Mouse (Mus musculus): Measurements from ENCODE around the gene Duoxa2. TPM values are rescaled to one million over a fixed set of nuclear protein-coding genes. Genes with fewer than 3 reads are reported as not detected.
A peak's percentile ranks its signal among the peaks of the same experiment; 100 is the strongest.

Gene Duoxa2
- total RNA-seq (2014; rRNA removed): 0.37 and 0.93 TPM in 2 replicates
- polyA plus RNA-seq (2015; fragmentation: Nextera tagmentation; extraction: Ambion mirVana): 0.38 and 0.73 TPM in 2 replicates

- no peak for TF ChIP-seq CTCF (IDR thresholded peaks at IDR 0.05; ENCODE audit: low read depth)
- no peak within 1 kb of the TSS for H3K27ac ChIP-seq
- H3K4me2 ChIP-seq (ENCODE audit: low read depth, low read length): peak within 1 kb of the TSS; percentile 50
- ATAC-seq (no peak), DNase-seq (ENCODE audit: low spot score) (peak; percentile 7)
- under 1% methylated on average over 43 of the region's 43 CpGs for WGBS
- peaks cover 39% of the 10 kb centered on the region for H3K27me3 ChIP-seq (ENCODE audit: insufficient read depth, low read length)
- peaks cover 29% of the 10 kb centered on the region for H3K4me1 ChIP-seq (ENCODE audit: insufficient read depth, low read length)
- no peaks in the 10 kb centered on the region for H3K9me3 ChIP-seq (ENCODE audit: low read length)
- peak within 1 kb of the TSS; percentile 25 for H3K4me3 ChIP-seq (ENCODE audit: low read length)
- no peak within 1 kb of the TSS for H3K9ac ChIP-seq (replicated peaks; ENCODE audit: low read length)
- no peaks in the 10 kb centered on the region for H3K36me3 ChIP-seq (ENCODE audit: insufficient read depth, low read length)
These were observed at the start of gene Duoxa2 for GRCm38 (mm10) chr2:122298596-122299490. Gene Duoxa2, plus strand, starts transcription at chr2:122298900.

GRCm38 (mm10) chr2:122255997-122256396, 42.7 kb upstream of the Duoxa2 start:
- no peak overlapping the region for H3K4me2 ChIP-seq (ENCODE audit: low read depth, low read length)
- ATAC-seq: no peak
- no peak overlapping the region for H3K27ac ChIP-seq
- H3K36me3 ChIP-seq (ENCODE audit: insufficient read depth, low read length): no peaks in the 10 kb centered on the region
- DNase-seq (ENCODE audit: low spot score): no peak
- 96% methylated on average over 5 of the region's 5 CpGs for WGBS
- H3K9ac ChIP-seq (replicated peaks; ENCODE audit: low read length): no peak overlapping the region
- no peaks in the 10 kb centered on the region for H3K27me3 ChIP-seq (ENCODE audit: insufficient read depth, low read length)
- no peaks in the 10 kb centered on the region for H3K4me1 ChIP-seq (ENCODE audit: insufficient read depth, low read length)
- H3K9me3 ChIP-seq (ENCODE audit: low read length): no peaks in the 10 kb centered on the region
- H3K4me3 ChIP-seq (ENCODE audit: low read length): no peak overlapping the region
- TF ChIP-seq CTCF (IDR thresholded peaks at IDR 0.05; ENCODE audit: low read depth): no peak

- DNase-seq (ENCODE audit: low spot score) (no peak), ATAC-seq (no peak)
- H3K27ac ChIP-seq: no peak overlapping the region
- no peak overlapping the region for H3K4me2 ChIP-seq (ENCODE audit: low read depth, low read length)
- H3K9me3 ChIP-seq (ENCODE audit: low read length): no peaks in the 10 kb centered on the region
- H3K27me3 ChIP-seq (ENCODE audit: insufficient read depth, low read length): no peaks in the 10 kb centered on the region
- 91% methylated on average over 5 of the region's 5 CpGs for WGBS
- H3K4me1 ChIP-seq (ENCODE audit: insufficient read depth, low read length): 0 out of 2 replicates have a peak, but pooled peaks cover 4% of the 10 kb centered on the region
- no peak overlapping the region for H3K4me3 ChIP-seq (ENCODE audit: low read length)
- no peaks in the 10 kb centered on the region for H3K36me3 ChIP-seq (ENCODE audit: insufficient read depth, low read length)
- no peak overlapping the region for H3K9ac ChIP-seq (replicated peaks; ENCODE audit: low read length)
- TF ChIP-seq CTCF (IDR thresholded peaks at IDR 0.05; ENCODE audit: low read depth): no peak
These were observed 38.0 kb upstream of the Duoxa2 start for GRCm38 (mm10) chr2:122260729-122261128.

- Histone ChIP-seq H3K27me3 (ENCODE audit: insufficient read depth, low read length) (no peaks in the 10 kb centered on the region), H3K27ac (no peak overlapping the region), H3K36me3 (ENCODE audit: insufficient read depth, low read length) (no peaks in the 10 kb centered on the region), H3K9ac (replicated peaks; ENCODE audit: low read length) (no peak overlapping the region), H3K4me2 (ENCODE audit: low read depth, low read length) (no peak overlapping the region), H3K4me3 (ENCODE audit: low read length) (no peak overlapping the region), H3K4me1 (ENCODE audit: insufficient read depth, low read length) (0 out of 2 replicates have a peak, but pooled peaks cover 4% of the 10 kb centered on the region), H3K9me3 (ENCODE audit: low read length) (no peaks in the 10 kb centered on the region)
- ATAC-seq: peak; percentile 71; the same call in 1 of the 2 replicates
- peak; percentile 82 for DNase-seq (ENCODE audit: low spot score)
- no peak for TF ChIP-seq CTCF (IDR thresholded peaks at IDR 0.05; ENCODE audit: low read depth)
- WGBS: 41% methylated on average over 3 of the region's 3 CpGs
These were observed 34.0 kb upstream of the Duoxa2 start for GRCm38 (mm10) chr2:122264690-122265089.

- no peak overlapping the region for H3K4me3 ChIP-seq (ENCODE audit: low read length)
- no peak for TF ChIP-seq CTCF (IDR thresholded peaks at IDR 0.05; ENCODE audit: low read depth)
- H3K4me1 ChIP-seq (ENCODE audit: insufficient read depth, low read length): 0 out of 2 replicates have a peak, but pooled peaks cover 4% of the 10 kb centered on the region
- H3K9me3 ChIP-seq (ENCODE audit: low read length): no peaks in the 10 kb centered on the region
- H3K4me2 ChIP-seq (ENCODE audit: low read depth, low read length): no peak overlapping the region
- ATAC-seq (no peak), DNase-seq (ENCODE audit: low spot score) (no peak)
- WGBS: 91% methylated on average over 7 of the region's 7 CpGs
- H3K9ac ChIP-seq (replicated peaks; ENCODE audit: low read length): no peak overlapping the region
- no peaks in the 10 kb centered on the region for H3K36me3 ChIP-seq (ENCODE audit: insufficient read depth, low read length)
- H3K27ac ChIP-seq: no peak overlapping the region
- H3K27me3 ChIP-seq (ENCODE audit: insufficient read depth, low read length): no peaks in the 10 kb centered on the region
These were observed 32.1 kb upstream of the Duoxa2 start for GRCm38 (mm10) chr2:122266407-122267193.

- Histone ChIP-seq H3K4me1 (ENCODE audit: insufficient read depth, low read length) (no peaks in the 10 kb centered on the region), H3K27ac (no peak overlapping the region), H3K4me2 (ENCODE audit: low read depth, low read length) (no peak overlapping the region), H3K36me3 (ENCODE audit: insufficient read depth, low read length) (no peaks in the 10 kb centered on the region), H3K9ac (replicated peaks; ENCODE audit: low read length) (no peak overlapping the region), H3K9me3 (ENCODE audit: low read length) (no peaks in the 10 kb centered on the region), H3K4me3 (ENCODE audit: low read length) (no peak overlapping the region), H3K27me3 (ENCODE audit: insufficient read depth, low read length) (no peaks in the 10 kb centered on the region)
- ATAC-seq (no peak), DNase-seq (ENCODE audit: low spot score) (no peak)
- WGBS: 93% methylated on average over 3 of the region's 3 CpGs
- no peak for TF ChIP-seq CTCF (IDR thresholded peaks at IDR 0.05; ENCODE audit: low read depth)
These were observed 19.9 kb upstream of the Duoxa2 start for GRCm38 (mm10) chr2:122278769-122279168.

All from hindbrain, postnatal 0 days (tissue).